Mouse (Mus musculus) gastrocnemius, adult 18-20 months (tissue): ENCODE results near the gene Gm10643. TPM values are rescaled to one million over a fixed set of nuclear protein-coding genes. Genes with fewer than 3 reads are reported as not detected.
A peak's percentile ranks its signal among the peaks of the same experiment; 100 is the strongest.

Source experiments
- DNase-seq: peaks from one replicate; pipeline ENCODE4 v3.0.0; 2021; ENCODE audit warnings: low spot score
- total RNA-seq, 2 experiments: library from RNA; stranded (reverse); gene quantifications; 2 replicates each; pipeline ENCODE4 v1.2.3; 2021

The Gm10643 gene
- total RNA-seq, 2 experiments from 2014 or later: 1.2 TPM

- DNase-seq: no peak
Measured at GRCm38 (mm10) chr8:84071921-84072320, 7.0 kb upstream of the Gm10643 start.

GRCm38 (mm10) chr8:84070667-84071066 is 5.7 kb upstream of the Gm10643 start:
- peak; percentile 48 for DNase-seq

GRCm38 (mm10) chr8:84070241-84070640 is 5.3 kb upstream of the Gm10643 start:
- DNase-seq: no peak

- no peak for DNase-seq
Measured at GRCm38 (mm10) chr8:84069750-84070149, 4.8 kb upstream of the Gm10643 start.

GRCm38 (mm10) chr8:84069169-84069568 is 4.2 kb upstream of the Gm10643 start:
- DNase-seq: no peak

- DNase-seq: no peak
Measured at GRCm38 (mm10) chr8:84068316-84069035, 3.5 kb upstream of the Gm10643 start.

- DNase-seq: no peak
Measured at GRCm38 (mm10) chr8:84067911-84068310, 3.0 kb upstream of the Gm10643 start.

GRCm38 (mm10) chr8:84067047-84067573 is 2.2 kb upstream of the Gm10643 start:
- peak; percentile 95 for DNase-seq

- DNase-seq: peak; percentile 100
Measured at GRCm38 (mm10) chr8:84066291-84066930, 1.5 kb upstream of the Gm10643 start, which contains the start of gene Rfx1. Gene Rfx1 (plus strand): TSS chr8:84066834.

GRCm38 (mm10) chr8:84065457-84066072 is 628 bp upstream of the Gm10643 start:
- DNase-seq: no peak

- DNase-seq: no peak
Measured at GRCm38 (mm10) chr8:84063861-84064610, 901 bp downstream of the Gm10643 start.

- no peak for DNase-seq
Measured at GRCm38 (mm10) chr8:84060245-84060644, 4.7 kb downstream of the Gm10643 start.

- no peak for DNase-seq
Measured at GRCm38 (mm10) chr8:84059226-84059625, 5.7 kb downstream of the Gm10643 start.

- no peak for DNase-seq
Measured at GRCm38 (mm10) chr8:84057827-84058226, 7.1 kb downstream of the Gm10643 start.

GRCm38 (mm10) chr8:84053229-84053628 is 11.7 kb downstream of the Gm10643 start:
- no peak for DNase-seq

GRCm38 (mm10) chr8:84052746-84053145 is 12.2 kb downstream of the Gm10643 start:
- no peak for DNase-seq

GRCm38 (mm10) chr8:84048171-84048570 is 16.8 kb downstream of the Gm10643 start:
- DNase-seq: no peak

- no peak for DNase-seq
Measured at GRCm38 (mm10) chr8:84046505-84046904, 18.4 kb downstream of the Gm10643 start.

- no peak for DNase-seq
Measured at GRCm38 (mm10) chr8:84044900-84045299, 20.0 kb downstream of the Gm10643 start, which contains the start of gene Rln3. Gene Rln3 (minus strand): TSS chr8:84045000.

- DNase-seq: no peak
Measured at GRCm38 (mm10) chr8:84044103-84044502, 20.8 kb downstream of the Gm10643 start.

GRCm38 (mm10) chr8:84042948-84043342 is 22.0 kb downstream of the Gm10643 start:
- DNase-seq: no peak
